Mouse (Mus musculus) hindbrain, embryonic 10.5 days (tissue): ENCODE data around the gene Cdk19. TPM values are rescaled to one million over a fixed set of nuclear protein-coding genes. Genes with fewer than 3 reads are reported as not detected.

ENCODE experiments used
- DNase-seq: peaks from one replicate; pipeline ENCODE4 v3.0.0-alpha.2; 2017; ENCODE audit warnings: low spot score
- H3K27ac ChIP-seq: fragments of 300-500 bp; sonication (generic); 2 replicates; pipeline ENCODE4 v1.5.1; 2016; ENCODE audit warnings: mild to moderate bottlenecking, moderate library complexity
- H3K27me3 ChIP-seq: fragments of 300-500 bp; sonication (generic); 2 replicates; pipeline ENCODE4 v1.6.1; 2016; ENCODE audit warnings: mild to moderate bottlenecking; ENCODE audit not compliant: poor library complexity, insufficient read depth, severe bottlenecking
- H3K36me3 ChIP-seq: fragments of 300-500 bp; sonication (generic); 2 replicates; pipeline ENCODE4 v1.6.1; 2016; ENCODE audit warnings: mild to moderate bottlenecking, moderate library complexity
- H3K4me1 ChIP-seq: fragments of 300-500 bp; sonication (generic); replicated peaks from 2 replicates; pipeline ENCODE4 v1.6.1; 2016; ENCODE audit warnings: mild to moderate bottlenecking
- H3K4me3 ChIP-seq: fragments of 300-500 bp; sonication (generic); 2 replicates; pipeline ENCODE4 v1.5.1; 2016; ENCODE audit warnings: mild to moderate bottlenecking, moderate library complexity
- H3K9me3 ChIP-seq: fragments of 300-500 bp; sonication (generic); 2 replicates; pipeline ENCODE4 v1.6.1; 2016; ENCODE audit warnings: mild to moderate bottlenecking, moderate library complexity
- WGBS: fragments of 180-500 bp; shearing (Covaris S2); methylation state at CpG from one replicate; pipeline ENCODE4 v1.1.7; 2016; 5-methylcytosine and 5-hydroxymethylcytosine counted together
- polyA plus RNA-seq: library from polyadenylated mRNA; unstranded; fragments of >200 nt; fragmentation: Nextera tagmentation; extraction: Ambion mirVana; gene quantifications from 2 replicates; pipeline ENCODE4 v1.2.1, GENCODE M21; 2016

Cdk19 gene
- polyA plus RNA-seq, 1 experiment from 2014 or later, result 7.0 TPM

DNA sequence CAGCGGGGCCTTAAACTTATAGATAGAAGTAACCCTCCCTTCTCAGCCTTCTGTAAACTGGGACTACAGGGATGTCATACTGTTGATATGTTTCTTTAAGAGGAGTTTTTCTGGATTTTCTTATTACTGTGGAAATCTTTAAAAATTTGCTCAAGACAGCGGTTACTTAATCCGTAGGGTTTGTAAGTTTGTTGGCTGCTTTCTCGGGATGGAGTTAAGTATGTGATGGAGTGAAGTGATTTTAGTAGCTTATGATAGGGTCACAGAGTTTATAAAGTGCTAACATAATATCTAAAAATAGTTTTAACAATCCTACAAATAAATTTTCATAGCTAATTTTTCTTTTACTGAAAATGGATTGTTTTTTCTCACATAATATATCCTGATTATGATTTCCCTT lies 38.9 kb downstream of the Cdk19 start:
- WGBS, result 95% methylated on average over 4 of the region's 4 CpGs
- Histone ChIP-seq H3K4me1 (0 out of 2 replicates have a peak, but pooled peaks cover 6% of the 10 kb centered on the region), H3K36me3 (no peaks in the 10 kb centered on the region), H3K4me3 (no peak overlapping the region), H3K27ac (no peak overlapping the region), H3K27me3 (no peaks in the 10 kb centered on the region), H3K9me3 (no peaks in the 10 kb centered on the region)
- no peak for DNase-seq

DNA sequence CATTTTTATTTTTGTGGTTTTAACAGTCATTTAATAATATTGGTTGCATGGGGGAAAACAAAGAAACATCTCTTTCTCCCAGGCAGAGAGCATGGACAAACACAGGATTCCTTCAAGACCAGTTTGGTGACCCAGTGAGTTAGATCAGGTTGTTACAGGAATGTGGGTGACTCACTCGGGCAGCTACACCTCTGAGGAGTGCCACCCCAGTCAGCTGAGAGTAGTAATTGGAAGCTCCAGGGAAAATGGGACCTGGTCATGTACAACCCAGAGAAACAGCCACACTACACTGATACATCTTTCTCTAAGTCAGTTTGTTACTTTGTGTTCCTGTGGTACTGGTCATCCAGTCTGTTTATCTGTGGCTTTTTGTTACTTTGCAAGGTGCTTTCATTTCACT lies 40.3 kb downstream of the Cdk19 start:
- H3K4me1 ChIP-seq, result 0 out of 2 replicates have a peak, but pooled peaks cover 6% of the 10 kb centered on the region
- 64% methylated on average over 1 of the region's 1 CpGs for WGBS
- no peak overlapping the region for H3K4me3 ChIP-seq

DNA sequence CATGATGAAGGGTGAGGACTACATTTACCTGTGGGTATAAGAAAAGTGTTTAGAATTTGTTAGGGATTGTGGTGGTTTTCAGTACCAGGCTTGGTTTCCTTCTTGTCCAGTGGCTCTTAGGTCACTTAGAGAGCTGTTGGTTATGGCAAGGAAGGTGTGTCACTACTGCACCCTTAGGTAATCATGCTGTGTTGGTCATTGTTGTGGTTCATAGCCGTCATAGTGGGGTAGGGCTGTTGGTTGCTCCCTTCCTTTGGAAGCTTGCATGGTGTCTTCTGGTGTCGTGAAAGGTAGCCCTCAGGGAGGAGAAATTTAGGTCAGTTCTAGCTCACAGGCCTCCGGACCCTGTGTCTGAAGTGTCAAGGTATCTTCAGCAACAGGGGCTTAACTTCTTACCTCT lies 46.0 kb downstream of the Cdk19 start:
- 88% methylated on average over 3 of the region's 3 CpGs for WGBS
- Histone ChIP-seq H3K4me3 (no peak overlapping the region), H3K9me3 (no peaks in the 10 kb centered on the region), H3K27me3 (no peaks in the 10 kb centered on the region), H3K36me3 (0 out of 2 replicates have a peak, but pooled peaks cover under 1% of the 10 kb centered on the region), H3K27ac (no peak overlapping the region), H3K4me1 (no peaks in the 10 kb centered on the region)
- no peak for DNase-seq

More for the DNA sequence above, 40.3 kb downstream of the Cdk19 start:
- H3K27ac ChIP-seq, result no peak overlapping the region
- no peaks in the 10 kb centered on the region for H3K9me3 ChIP-seq
- no peak for DNase-seq
- H3K27me3 ChIP-seq, result no peaks in the 10 kb centered on the region
- H3K36me3 ChIP-seq, result no peaks in the 10 kb centered on the region

DNA sequence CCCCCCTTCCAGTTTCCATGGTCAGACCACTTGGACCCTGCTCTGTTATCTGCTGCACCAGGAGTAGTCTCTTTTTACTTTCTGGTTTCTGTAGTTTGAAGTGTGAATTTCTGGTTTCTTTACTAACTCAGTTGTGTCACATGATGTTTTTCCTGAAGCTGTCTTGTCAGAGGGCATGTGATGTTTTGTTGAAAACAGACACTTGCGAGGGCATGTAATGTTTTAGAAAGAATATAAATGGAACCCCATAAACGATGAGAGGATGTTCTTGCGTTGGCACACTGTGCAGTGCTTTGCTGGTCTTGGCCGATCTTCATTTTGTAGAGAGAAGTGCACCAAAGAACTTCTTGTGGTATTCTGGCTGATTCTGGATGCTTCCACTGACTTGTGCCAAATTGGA lies 46.8 kb downstream of the Cdk19 start:
- no peak for DNase-seq
- no peak overlapping the region for H3K4me3 ChIP-seq
- no peak overlapping the region for H3K27ac ChIP-seq
- WGBS, result 95% methylated on average over 4 of the region's 4 CpGs
- H3K4me1 ChIP-seq, result no peaks in the 10 kb centered on the region
- H3K9me3 ChIP-seq, result no peaks in the 10 kb centered on the region; the same call in 1 of the 2 replicates
- no peaks in the 10 kb centered on the region for H3K27me3 ChIP-seq
- 0 out of 2 replicates have a peak, but pooled peaks cover 3% of the 10 kb centered on the region for H3K36me3 ChIP-seq

DNA sequence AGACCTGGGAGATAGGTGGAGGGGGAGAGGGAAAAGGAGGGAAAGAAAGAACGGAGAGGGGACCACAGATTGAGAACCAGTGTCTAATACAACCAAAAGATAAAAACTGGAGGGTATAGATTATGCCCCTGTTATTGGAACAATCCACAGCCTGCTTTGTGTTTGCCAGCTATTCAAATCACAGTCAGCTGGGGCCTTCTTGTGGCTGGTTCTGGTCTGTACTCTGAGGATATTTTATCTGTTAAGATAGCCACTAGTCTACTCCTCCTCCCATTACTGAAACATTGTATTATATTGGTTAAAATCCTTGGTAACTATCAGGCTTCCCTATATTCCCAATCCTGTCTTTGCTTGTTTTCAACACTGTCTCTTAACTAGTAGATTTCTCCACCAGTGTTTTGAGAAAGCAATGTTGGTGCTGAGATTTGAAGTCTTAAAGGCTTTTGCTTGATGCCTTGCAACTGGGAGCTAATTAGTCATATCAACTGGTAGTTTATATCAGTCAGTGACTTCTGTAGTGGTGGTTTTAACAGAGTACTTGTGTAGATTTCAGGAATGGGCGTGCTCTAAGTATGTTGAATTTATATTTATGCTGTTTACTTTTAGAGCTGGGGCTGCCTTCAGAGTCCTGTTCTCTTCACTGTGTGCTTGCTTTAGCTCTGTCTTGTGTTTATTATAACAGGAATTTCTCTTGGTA lies 54.2 kb downstream of the Cdk19 start:
- no peaks in the 10 kb centered on the region for H3K27me3 ChIP-seq
- H3K9me3 ChIP-seq, result no peaks in the 10 kb centered on the region; the same call in 1 of the 2 replicates
- WGBS, result 90% methylated on average over 2 of the region's 2 CpGs

DNA sequence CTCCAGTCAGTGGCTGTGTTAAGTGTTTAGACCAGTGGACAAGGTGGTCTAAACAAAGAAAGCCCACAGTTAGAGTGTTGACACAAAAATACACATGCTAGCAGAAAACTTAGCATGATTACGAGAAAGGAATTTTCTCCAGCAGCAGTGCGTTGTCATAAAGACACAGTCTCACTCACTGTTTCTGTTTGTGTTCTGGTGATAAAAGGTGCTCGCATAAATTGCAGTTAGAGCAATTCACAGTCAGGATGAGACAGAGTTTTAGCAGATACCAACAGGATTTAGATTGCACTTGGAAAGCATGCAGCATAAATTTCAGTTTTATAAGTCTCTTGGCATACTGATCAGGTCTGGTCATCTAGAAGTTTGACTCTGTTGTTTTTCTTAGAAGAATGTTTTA lies 59.5 kb downstream of the Cdk19 start:
- H3K4me3 ChIP-seq, result no peak overlapping the region
- H3K36me3 ChIP-seq, result peaks cover 31% of the 10 kb centered on the region
- H3K27me3 ChIP-seq, result no peaks in the 10 kb centered on the region
- DNase-seq, result no peak
- no peaks in the 10 kb centered on the region for H3K9me3 ChIP-seq
- no peak overlapping the region for H3K27ac ChIP-seq
- WGBS, result 93% methylated on average over 3 of the region's 3 CpGs
- no peaks in the 10 kb centered on the region for H3K4me1 ChIP-seq

More for the DNA sequence above, 54.2 kb downstream of the Cdk19 start:
- H3K4me1 ChIP-seq, result no peaks in the 10 kb centered on the region
- H3K27ac ChIP-seq, result no peak overlapping the region
- no peak for DNase-seq
- H3K4me3 ChIP-seq, result no peak overlapping the region
- H3K36me3 ChIP-seq, result peaks cover 24% of the 10 kb centered on the region

DNA sequence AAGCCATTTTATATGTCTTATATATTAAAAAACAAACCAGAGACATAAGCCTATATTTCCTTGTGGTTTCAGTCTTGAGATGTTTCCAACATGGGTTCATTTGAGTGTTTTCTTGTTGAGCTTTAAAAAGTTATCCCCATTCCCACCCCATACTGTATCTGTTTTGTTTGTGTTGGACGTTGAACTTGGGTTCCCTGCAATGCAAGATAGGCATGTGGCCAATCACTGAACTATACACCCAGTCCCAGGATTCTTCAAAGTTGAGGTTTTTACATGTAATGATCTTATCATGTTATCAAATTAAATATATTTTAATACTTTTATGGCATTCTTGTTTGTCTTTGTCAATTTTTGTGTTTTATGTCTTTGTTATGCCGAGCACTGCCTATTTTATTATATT lies 60.0 kb downstream of the Cdk19 start:
- 87% methylated on average over 2 of the region's 2 CpGs for WGBS
- no peaks in the 10 kb centered on the region for H3K4me1 ChIP-seq
- H3K27ac ChIP-seq, result no peak overlapping the region
- no peak overlapping the region for H3K4me3 ChIP-seq
- H3K9me3 ChIP-seq, result no peaks in the 10 kb centered on the region
- no peak for DNase-seq
- peaks cover 34% of the 10 kb centered on the region for H3K36me3 ChIP-seq
- no peaks in the 10 kb centered on the region for H3K27me3 ChIP-seq

DNA sequence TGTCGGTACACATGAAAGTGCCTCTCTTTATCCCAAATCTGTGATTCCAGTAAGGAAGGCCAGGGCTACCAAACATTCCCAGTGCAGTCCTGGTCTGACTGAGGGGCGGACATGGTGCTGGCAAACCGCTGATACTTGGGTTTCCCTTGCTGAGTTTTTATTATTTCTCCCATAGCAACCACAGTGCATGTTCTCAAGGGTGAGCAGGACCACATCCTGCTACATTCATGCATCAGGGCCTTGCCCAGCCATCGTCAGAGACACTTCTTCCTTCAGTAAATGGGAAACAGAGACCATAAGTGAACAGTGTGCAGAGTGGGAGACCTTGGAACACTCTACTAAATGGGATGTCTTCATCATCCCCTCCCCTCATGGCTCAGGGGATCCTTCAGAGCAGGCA lies 60.9 kb downstream of the Cdk19 start:
- 90% methylated on average over 4 of the region's 4 CpGs for WGBS
- Histone ChIP-seq H3K4me3 (no peak overlapping the region), H3K27ac (no peak overlapping the region), H3K36me3 (peaks cover 33% of the 10 kb centered on the region), H3K27me3 (no peaks in the 10 kb centered on the region), H3K4me1 (no peaks in the 10 kb centered on the region), H3K9me3 (no peaks in the 10 kb centered on the region)
- DNase-seq, result no peak

DNA sequence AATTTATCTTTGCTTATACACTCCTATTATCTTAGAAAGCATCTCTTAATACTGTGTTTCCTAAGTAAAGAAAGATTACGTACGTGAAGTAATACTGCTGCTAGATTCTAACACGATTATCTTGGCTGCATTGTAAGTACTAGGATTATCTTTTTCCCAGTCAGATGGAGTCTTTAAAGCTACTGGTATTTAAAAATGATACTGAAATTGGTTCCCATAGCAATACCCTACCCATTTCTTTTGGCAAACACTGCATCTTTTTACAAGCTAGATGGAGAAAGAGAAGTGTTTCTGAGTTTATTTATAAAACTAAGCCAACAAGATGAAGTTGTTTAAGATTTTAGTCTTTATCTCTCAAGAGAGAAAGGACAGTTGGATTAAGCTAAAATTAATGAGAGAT lies 67.3 kb downstream of the Cdk19 start:
- no peak for DNase-seq
- no peaks in the 10 kb centered on the region for H3K4me1 ChIP-seq
- H3K36me3 ChIP-seq, result peaks cover 7% of the 10 kb centered on the region; the same call in 1 of the 2 replicates
- 93% methylated on average over 3 of the region's 3 CpGs for whole genome bisulfite sequencing
- no peak overlapping the region for H3K27ac ChIP-seq
- H3K27me3 ChIP-seq, result no peaks in the 10 kb centered on the region
- H3K4me3 ChIP-seq, result no peak overlapping the region
- no peaks in the 10 kb centered on the region for H3K9me3 ChIP-seq

DNA sequence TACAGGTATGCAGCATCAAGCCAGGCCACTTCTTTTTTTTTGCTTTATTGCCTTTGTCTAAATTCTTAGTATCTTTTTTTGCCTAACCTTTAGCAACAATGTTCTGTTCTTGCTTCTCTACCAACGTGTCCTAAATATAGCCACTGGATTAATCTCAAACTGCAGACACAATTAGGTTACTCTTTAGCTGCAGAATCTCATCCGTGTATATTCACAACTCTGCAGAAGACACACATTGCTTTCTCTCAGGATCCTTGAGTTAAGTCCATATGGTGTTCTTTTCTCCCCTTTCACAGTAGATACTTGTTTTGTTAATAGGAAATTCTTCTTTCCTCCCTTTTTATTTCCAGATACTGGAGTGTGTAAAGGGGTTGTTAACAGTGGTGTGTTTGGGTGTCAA lies 70.0 kb downstream of the Cdk19 start:
- Histone ChIP-seq H3K27ac (no peak overlapping the region), H3K27me3 (no peaks in the 10 kb centered on the region), H3K9me3 (no peaks in the 10 kb centered on the region), H3K4me3 (no peak overlapping the region), H3K4me1 (no peaks in the 10 kb centered on the region), H3K36me3 (no peaks in the 10 kb centered on the region)
- no peak for DNase-seq
- WGBS, result 84% methylated on average over 2 of the region's 2 CpGs

DNA sequence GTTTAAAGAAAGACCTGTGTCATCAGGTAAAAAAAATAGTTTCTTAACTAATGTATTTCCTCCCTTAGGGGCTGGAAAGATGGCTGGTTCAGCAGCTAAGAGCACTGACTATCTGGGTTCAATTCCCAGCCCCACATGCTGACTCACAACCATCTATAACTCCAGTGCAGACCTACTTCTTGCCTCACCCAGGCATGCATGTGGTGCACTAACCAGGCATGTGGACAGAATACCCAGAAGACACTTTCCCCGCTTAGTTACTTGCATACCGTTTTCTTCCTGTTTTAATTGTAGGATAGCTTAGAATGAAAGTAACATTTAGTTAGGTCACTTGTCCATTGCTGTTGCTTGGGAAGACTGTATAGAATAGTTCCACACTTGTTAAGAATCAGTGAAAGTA lies 72.0 kb downstream of the Cdk19 start:
- Histone ChIP-seq H3K4me1 (no peaks in the 10 kb centered on the region), H3K9me3 (no peaks in the 10 kb centered on the region), H3K36me3 (no peaks in the 10 kb centered on the region), H3K27me3 (no peaks in the 10 kb centered on the region), H3K27ac (no peak overlapping the region), H3K4me3 (no peak overlapping the region)
- WGBS, result 96% methylated on average over 2 of the region's 2 CpGs
- no peak for DNase-seq

DNA sequence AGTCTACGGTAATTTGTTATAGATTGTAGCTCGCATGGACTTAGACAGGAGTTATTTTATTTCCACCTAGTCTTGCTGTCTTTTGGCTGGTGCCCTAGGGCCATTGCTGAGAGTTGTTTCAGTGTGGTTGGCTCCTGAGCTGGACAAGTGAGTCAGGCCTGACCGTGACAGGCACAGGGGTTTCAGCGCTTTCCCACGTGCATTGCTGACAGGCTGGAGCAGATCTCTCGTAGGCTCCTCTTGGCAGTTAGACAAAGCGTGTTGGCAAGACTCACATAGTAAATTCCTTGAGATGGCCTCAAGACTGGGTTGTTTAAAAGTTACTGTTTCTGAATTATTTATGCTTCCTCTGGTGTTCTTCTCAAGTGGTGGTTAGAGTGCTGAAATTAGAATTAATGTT lies 77.6 kb downstream of the Cdk19 start:
- no peaks in the 10 kb centered on the region for H3K9me3 ChIP-seq
- WGBS, result 90% methylated on average over 7 of the region's 7 CpGs
- 0 out of 2 replicates have a peak, but pooled peaks cover 4% of the 10 kb centered on the region for H3K4me1 ChIP-seq
- no peak overlapping the region for H3K4me3 ChIP-seq
- DNase-seq, result no peak
- no peak overlapping the region for H3K27ac ChIP-seq
- no peaks in the 10 kb centered on the region for H3K27me3 ChIP-seq
- H3K36me3 ChIP-seq, result no peaks in the 10 kb centered on the region

DNA sequence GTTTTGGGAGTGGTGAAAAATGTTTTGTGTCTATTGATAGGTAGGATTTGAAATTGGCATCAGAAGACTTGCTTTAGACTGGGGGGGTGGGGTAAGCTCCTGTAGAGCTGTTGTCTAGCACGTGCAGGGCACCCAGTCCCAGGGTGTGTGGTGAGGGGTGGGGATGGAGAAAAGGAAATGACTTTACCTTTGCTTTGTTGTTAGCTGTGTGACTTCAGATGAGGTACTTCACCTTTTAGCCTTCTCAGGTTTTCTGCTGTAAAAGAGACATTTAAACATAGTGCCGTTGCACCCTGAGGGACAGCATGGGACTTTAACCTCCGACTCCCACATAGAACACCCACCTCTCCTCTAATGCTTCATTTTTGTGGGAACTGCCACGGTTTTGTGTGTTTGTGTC lies 80.5 kb downstream of the Cdk19 start:
- Histone ChIP-seq H3K4me3 (no peak overlapping the region), H3K4me1 (0 out of 2 replicates have a peak, but pooled peaks cover 4% of the 10 kb centered on the region), H3K36me3 (no peaks in the 10 kb centered on the region), H3K9me3 (no peaks in the 10 kb centered on the region), H3K27me3 (no peaks in the 10 kb centered on the region), H3K27ac (no peak overlapping the region)
- 81% methylated on average over 4 of the region's 4 CpGs for WGBS
- no peak for DNase-seq

DNA sequence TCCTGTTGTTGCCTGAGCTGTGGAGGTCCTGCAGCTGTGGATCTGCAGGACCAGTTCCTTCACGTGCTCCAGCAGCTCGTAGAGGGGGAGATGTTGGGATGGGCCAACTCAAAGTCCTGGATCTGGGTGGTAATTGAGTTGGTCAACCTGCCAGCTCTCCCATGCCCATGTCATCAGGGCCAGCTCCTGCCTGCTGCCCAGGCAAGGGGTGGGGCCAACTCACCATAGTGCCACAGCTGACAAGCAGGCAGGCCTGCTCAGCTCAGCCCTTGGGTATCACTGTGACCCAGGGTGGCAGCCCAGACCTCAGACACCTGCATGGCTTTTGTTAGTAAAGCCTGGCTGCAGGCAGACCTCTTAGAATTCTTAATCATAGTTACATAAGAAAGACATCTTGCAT lies 81.3 kb downstream of the Cdk19 start:
- Histone ChIP-seq H3K27ac (no peak overlapping the region), H3K4me1 (peaks cover 12% of the 10 kb centered on the region), H3K27me3 (no peaks in the 10 kb centered on the region), H3K36me3 (no peaks in the 10 kb centered on the region), H3K9me3 (no peaks in the 10 kb centered on the region), H3K4me3 (no peak overlapping the region)
- DNase-seq, result no peak
- WGBS, result 83% methylated on average over 2 of the region's 2 CpGs
